Mouse (Mus musculus) liver, embryonic 13.5 days (tissue): ENCODE measurements around the gene Vstm4. TPM values are rescaled to one million over a fixed set of nuclear protein-coding genes. Genes with fewer than 3 reads are reported as not detected.

Source experiments
- ATAC-seq: fragments of 200-750 bp; cut with Nextera tagmentation; 2 replicates; pipeline ENCODE4 v1.8.0; 2017; ENCODE audit warnings: low read depth, mild to moderate bottlenecking, moderate number of reproducible peaks, moderate library complexity
- DNase-seq: peaks from one replicate; pipeline ENCODE4 v3.0.0; 2022
- H3K27ac ChIP-seq: fragments of 300-500 bp; sonication (generic); 2 replicates; pipeline ENCODE4 v1.5.1; 2015; ENCODE audit warnings: moderate library complexity, mild to moderate bottlenecking, inconsistent platforms
- H3K27me3 ChIP-seq: fragments of 300-500 bp; sonication (generic); 2 replicates; pipeline ENCODE4 v1.6.1; 2015; ENCODE audit warnings: mild to moderate bottlenecking, inconsistent platforms
- H3K36me3 ChIP-seq: fragments of 300-500 bp; sonication (generic); 2 replicates; pipeline ENCODE4 v1.6.1; 2015; ENCODE audit warnings: mild to moderate bottlenecking, inconsistent platforms
- H3K4me1 ChIP-seq: fragments of 300-500 bp; sonication (generic); replicated peaks from 2 replicates; pipeline ENCODE4 v1.6.1; 2015; ENCODE audit warnings: inconsistent platforms
- H3K4me2 ChIP-seq: fragments of 300-500 bp; sonication (generic); 2 replicates; pipeline ENCODE4 v1.6.1; 2015; ENCODE audit warnings: inconsistent platforms, mild to moderate bottlenecking, moderate library complexity
- H3K4me3 ChIP-seq: fragments of 300-500 bp; sonication (generic); replicated peaks from 2 replicates; pipeline ENCODE4 v1.5.1; 2015; ENCODE audit warnings: mild to moderate bottlenecking, inconsistent platforms
- H3K9ac ChIP-seq: fragments of 300-500 bp; sonication (generic); 2 replicates; pipeline ENCODE4 v1.6.1; 2015; ENCODE audit warnings: mild to moderate bottlenecking, inconsistent platforms
- H3K9me3 ChIP-seq: fragments of 300-500 bp; sonication (generic); replicated peaks from 2 replicates; pipeline ENCODE4 v1.6.1; 2016; ENCODE audit warnings: inconsistent platforms
- WGBS: fragments of 180-500 bp; shearing (Covaris S2); methylation state at CpG from one replicate; pipeline ENCODE4 v1.1.7; 2015; ENCODE audit not compliant: insufficient replicate concordance; 5-methylcytosine and 5-hydroxymethylcytosine counted together
- polyA plus RNA-seq: library from polyadenylated mRNA; unstranded; fragments of >200 nt; fragmentation: Nextera tagmentation; extraction: Ambion mirVana; gene quantifications from 2 replicates; pipeline ENCODE4 v1.2.1, GENCODE M21; 2015

Gene Vstm4
- polyA plus RNA-seq, 1 experiment from 2014 or later = 4.2 TPM

GRCm38 (mm10) chr14:32827165-32827564 is 29.4 kb upstream of the Vstm4 start:
- Histone ChIP-seq H3K9me3 (no peaks in the 10 kb centered on the region), H3K27ac (no peak overlapping the region), H3K36me3 (no peaks in the 10 kb centered on the region), H3K27me3 (no peaks in the 10 kb centered on the region), H3K4me3 (no peak overlapping the region), H3K9ac (no peak overlapping the region), H3K4me2 (no peak overlapping the region), H3K4me1 (peaks cover 10% of the 10 kb centered on the region)
- WGBS = 59% methylated on average over 4 of the region's 4 CpGs
- DNase-seq (no peak), ATAC-seq (no peak)

- H3K4me2 ChIP-seq = no peak overlapping the region
- no peaks in the 10 kb centered on the region for H3K27me3 ChIP-seq
- H3K4me3 ChIP-seq = no peak overlapping the region
- peaks cover 10% of the 10 kb centered on the region for H3K4me1 ChIP-seq
- no peak overlapping the region for H3K27ac ChIP-seq
- no peak for DNase-seq
- ATAC-seq = no peak
- H3K9me3 ChIP-seq = no peaks in the 10 kb centered on the region
- no peaks in the 10 kb centered on the region for H3K36me3 ChIP-seq
- no peak overlapping the region for H3K9ac ChIP-seq
- WGBS = 41% methylated on average over 6 of the region's 6 CpGs
Measured at GRCm38 (mm10) chr14:32827994-32828650, 28.4 kb upstream of the Vstm4 start.

GRCm38 (mm10) chr14:32833847-32834246 is 22.7 kb upstream of the Vstm4 start, which contains the start of gene Fam170b:
TSS of gene Fam170b (plus strand) at chr14:32833962.
- 61% methylated on average over 8 of the region's 8 CpGs for WGBS
- DNase-seq = no peak
- no peaks in the 10 kb centered on the region for H3K9me3 ChIP-seq

GRCm38 (mm10) chr14:32835181-32835580 is 21.4 kb upstream of the Vstm4 start:
- 61% methylated on average over 14 of the region's 14 CpGs for WGBS

More at GRCm38 (mm10) chr14:32833847-32834246, 22.7 kb upstream of the Vstm4 start, which contains the start of gene Fam170b:
- no peaks in the 10 kb centered on the region; the same call in 1 of the 2 replicates for H3K4me1 ChIP-seq
- H3K27me3 ChIP-seq = peaks cover 3% of the 10 kb centered on the region; the same call in 1 of the 2 replicates
- no peak within 1 kb of the TSS for H3K4me2 ChIP-seq
- H3K27ac ChIP-seq = no peak within 1 kb of the TSS
- H3K36me3 ChIP-seq = no peaks in the 10 kb centered on the region
- ATAC-seq = no peak
- no peak within 1 kb of the TSS for H3K9ac ChIP-seq
- no peak within 1 kb of the TSS for H3K4me3 ChIP-seq

GRCm38 (mm10) chr14:32835596-32835995 is 21.0 kb upstream of the Vstm4 start:
- 75% methylated on average over 14 of the region's 14 CpGs for WGBS
- Histone ChIP-seq H3K9me3 (no peaks in the 10 kb centered on the region), H3K4me1 (no peaks in the 10 kb centered on the region; the same call in 1 of the 2 replicates), H3K4me2 (no peak overlapping the region), H3K27me3 (peaks cover 3% of the 10 kb centered on the region; the same call in 1 of the 2 replicates), H3K27ac (no peak overlapping the region), H3K9ac (no peak overlapping the region), H3K4me3 (no peak overlapping the region), H3K36me3 (no peaks in the 10 kb centered on the region)
- ATAC-seq (no peak), DNase-seq (no peak)

More at GRCm38 (mm10) chr14:32835181-32835580, 21.4 kb upstream of the Vstm4 start:
- H3K27me3 ChIP-seq = peaks cover 3% of the 10 kb centered on the region; the same call in 1 of the 2 replicates
- no peak for DNase-seq
- H3K9ac ChIP-seq = no peak overlapping the region
- no peak overlapping the region for H3K27ac ChIP-seq
- H3K9me3 ChIP-seq = no peaks in the 10 kb centered on the region
- no peaks in the 10 kb centered on the region for H3K36me3 ChIP-seq
- ATAC-seq = no peak
- H3K4me3 ChIP-seq = no peak overlapping the region
- H3K4me1 ChIP-seq = no peaks in the 10 kb centered on the region; the same call in 1 of the 2 replicates
- no peak overlapping the region for H3K4me2 ChIP-seq

- Histone ChIP-seq H3K9me3 (no peaks in the 10 kb centered on the region), H3K4me2 (no peak overlapping the region), H3K27me3 (peaks cover 3% of the 10 kb centered on the region; the same call in 1 of the 2 replicates), H3K36me3 (no peaks in the 10 kb centered on the region), H3K27ac (no peak overlapping the region), H3K4me1 (no peaks in the 10 kb centered on the region; the same call in 1 of the 2 replicates), H3K9ac (no peak overlapping the region), H3K4me3 (no peak overlapping the region)
- DNase-seq = no peak
- WGBS = 76% methylated on average over 11 of the region's 11 CpGs
- ATAC-seq = no peak
Measured at GRCm38 (mm10) chr14:32836191-32836590, 20.4 kb upstream of the Vstm4 start.

- H3K4me3 ChIP-seq = no peak overlapping the region
- no peak overlapping the region for H3K27ac ChIP-seq
- no peak for DNase-seq
- no peak overlapping the region for H3K4me2 ChIP-seq
- no peaks in the 10 kb centered on the region for H3K9me3 ChIP-seq
- no peaks in the 10 kb centered on the region for H3K36me3 ChIP-seq
- H3K4me1 ChIP-seq = no peaks in the 10 kb centered on the region
- ATAC-seq = no peak
- no peaks in the 10 kb centered on the region for H3K27me3 ChIP-seq
- H3K9ac ChIP-seq = no peak overlapping the region
Measured at GRCm38 (mm10) chr14:32842052-32842451, 14.5 kb upstream of the Vstm4 start.

GRCm38 (mm10) chr14:32854059-32854458 is 2.5 kb upstream of the Vstm4 start:
- 72% methylated on average over 4 of the region's 4 CpGs for WGBS
- no peak overlapping the region for H3K9ac ChIP-seq
- H3K9me3 ChIP-seq = no peaks in the 10 kb centered on the region
- no peaks in the 10 kb centered on the region for H3K36me3 ChIP-seq
- H3K27me3 ChIP-seq = peaks cover 40% of the 10 kb centered on the region
- H3K4me2 ChIP-seq = no peak overlapping the region
- H3K4me1 ChIP-seq = no peaks in the 10 kb centered on the region
- no peak overlapping the region for H3K4me3 ChIP-seq
- no peak overlapping the region for H3K27ac ChIP-seq
- DNase-seq (no peak), ATAC-seq (no peak)

- Histone ChIP-seq H3K27ac (no peak overlapping the region), H3K4me2 (peak overlapping the region; percentile 58), H3K4me1 (peaks cover 4% of the 10 kb centered on the region; the same call in 1 of the 2 replicates), H3K27me3 (peaks cover 42% of the 10 kb centered on the region), H3K9me3 (no peaks in the 10 kb centered on the region), H3K9ac (peak overlapping the region; percentile 50; the same call in 1 of the 2 replicates), H3K36me3 (no peaks in the 10 kb centered on the region), H3K4me3 (peak overlapping the region; percentile 52; the same call in 1 of the 2 replicates)
- ATAC-seq = no peak
- no peak for DNase-seq
- 33% methylated on average over 5 of the region's 5 CpGs for WGBS
Measured at GRCm38 (mm10) chr14:32856246-32856645, 310 bp upstream of the Vstm4 start.

- DNase-seq (no peak), ATAC-seq (no peak)
- H3K27me3 ChIP-seq = peaks cover 42% of the 10 kb centered on the region
- no peaks in the 10 kb centered on the region for H3K36me3 ChIP-seq
- no peak overlapping the region for H3K4me3 ChIP-seq
- no peak overlapping the region for H3K9ac ChIP-seq
- H3K27ac ChIP-seq = no peak overlapping the region
- H3K4me2 ChIP-seq = no peak overlapping the region
- WGBS = 76% methylated on average over 10 of the region's 10 CpGs
- peaks cover 4% of the 10 kb centered on the region; the same call in 1 of the 2 replicates for H3K4me1 ChIP-seq
- H3K9me3 ChIP-seq = no peaks in the 10 kb centered on the region
Measured at GRCm38 (mm10) chr14:32858361-32858760, 1.8 kb downstream of the Vstm4 start.

- peaks cover 42% of the 10 kb centered on the region for H3K27me3 ChIP-seq
- H3K36me3 ChIP-seq = no peaks in the 10 kb centered on the region
- H3K4me2 ChIP-seq = no peak overlapping the region
- no peak for ATAC-seq
- H3K4me3 ChIP-seq = no peak overlapping the region
- no peak overlapping the region for H3K9ac ChIP-seq
- H3K9me3 ChIP-seq = no peaks in the 10 kb centered on the region
- H3K27ac ChIP-seq = no peak overlapping the region
- 48% methylated on average over 6 of the region's 6 CpGs for WGBS
- H3K4me1 ChIP-seq = peaks cover 4% of the 10 kb centered on the region; the same call in 1 of the 2 replicates
- no peak for DNase-seq
Measured at GRCm38 (mm10) chr14:32858941-32859510, 2.5 kb downstream of the Vstm4 start.
